Mouse (Mus musculus) MEL (cell line): ENCODE data around the gene Ctdspl. TPM values are rescaled to one million over a fixed set of nuclear protein-coding genes. Genes with fewer than 3 reads are reported as not detected.

ENCODE experiments used
- DNase-seq: peaks from one replicate; pipeline ENCODE4 v3.0.0; 2011; ENCODE audit warnings: low read depth, low spot score
- H3K27ac ChIP-seq: 2 replicates; pipeline ENCODE4 v1.5.1; 2012; ENCODE audit warnings: low read depth, mild to moderate bottlenecking, control low read depth, low read length, moderate library complexity; ENCODE audit not compliant: control insufficient read depth
- H3K27me3 ChIP-seq, 2 experiments: fragments of 150-350 bp in 1 of 2; sonication (generic) in 1 of 2; 2 replicates each; pipeline ENCODE4 v1.6.1; 2012; ENCODE audit warnings: low read length in 2 of 2, mild to moderate bottlenecking in 2 of 2, improper control_type of control experiment in 1 of 2, moderate library complexity in 1 of 2; ENCODE audit not compliant: insufficient read depth in 2 of 2, control insufficient read depth in 1 of 2
- H3K36me3 ChIP-seq, 2 experiments: 2 replicates each; pipeline ENCODE4 v1.6.1; 2012 to 2014; ENCODE audit warnings: low read length in 2 of 2, improper control_type of control experiment in 1 of 2, inconsistent platforms in 1 of 2, mild to moderate bottlenecking in 1 of 2; ENCODE audit not compliant: insufficient read depth in 2 of 2, control insufficient read depth in 1 of 2
- H3K4me1 ChIP-seq, 2 experiments: fragments of 150-350 bp in 1 of 2; sonication (generic) in 1 of 2; 2 replicates each; pipeline ENCODE4 v1.6.1; 2012; ENCODE audit warnings: low read length in 2 of 2, improper control_type of control experiment in 1 of 2, mild to moderate bottlenecking in 1 of 2; ENCODE audit not compliant: insufficient read depth in 2 of 2, control insufficient read depth in 1 of 2
- H3K4me3 ChIP-seq, 2 experiments: fragments of 150-350 bp in 1 of 2; sonication (generic) in 1 of 2; 2 replicates each; pipeline ENCODE4 v1.5.1; 2012; ENCODE audit warnings: low read depth in 2 of 2, low read length in 2 of 2, mild to moderate bottlenecking in 2 of 2, moderate library complexity in 2 of 2, control low read depth in 1 of 2, improper control_type of control experiment in 1 of 2; ENCODE audit not compliant: control insufficient read depth in 1 of 2, insufficient read depth in 1 of 2
- H3K79me2 ChIP-seq: 2 replicates; pipeline ENCODE4 v1.6.1; 2012; ENCODE audit warnings: mild to moderate bottlenecking, low read length, moderate library complexity; ENCODE audit not compliant: control insufficient read depth, poor library complexity, insufficient read depth
- H3K9ac ChIP-seq: 2 replicates; pipeline ENCODE4 v1.6.1; 2012; ENCODE audit warnings: low read depth, mild to moderate bottlenecking, control low read depth, low read length, moderate library complexity; ENCODE audit not compliant: control insufficient read depth, poor library complexity, severe bottlenecking
- H3K9me3 ChIP-seq: fragments of 150-350 bp; sonication (generic); replicated peaks from 2 replicates; pipeline ENCODE4 v1.6.1; 2012; ENCODE audit warnings: mild to moderate bottlenecking, low read length, improper control_type of control experiment, moderate library complexity; ENCODE audit not compliant: insufficient read depth
- BHLHE40 ChIP-seq: IDR thresholded peaks from 2 replicates; pipeline ENCODE4 v1.6.1; 2012; ENCODE audit warnings: low read depth, mild to moderate bottlenecking, inconsistent platforms, low read length, improper control_type of control experiment, borderline replicate concordance
- CHD1 ChIP-seq: IDR thresholded peaks from 2 replicates; pipeline ENCODE4 v1.6.1; 2012; ENCODE audit warnings: low read depth, mild to moderate bottlenecking, inconsistent platforms, low read length, improper control_type of control experiment
- CHD2 ChIP-seq: IDR thresholded peaks from 2 replicates; pipeline ENCODE4 v1.6.1; 2011; ENCODE audit warnings: low read length, improper control_type of control experiment
- CTCF ChIP-seq, 3 experiments: IDR thresholded peaks in 2 of 3; conservative IDR thresholded peaks in 1 of 3; 2 replicates each; pipeline ENCODE4 v1.5.1; 2011 to 2012; ENCODE audit warnings: low read length in 3 of 3, low read depth in 2 of 3, mild to moderate bottlenecking in 2 of 3, improper control_type of control experiment in 1 of 3, inconsistent platforms in 1 of 3, mixed read lengths in 1 of 3, moderate library complexity in 1 of 3; ENCODE audit not compliant: control insufficient read depth in 1 of 3, insufficient read depth in 1 of 3, poor library complexity in 1 of 3, severe bottlenecking in 1 of 3
- ELF1 ChIP-seq: IDR thresholded peaks from 2 replicates; pipeline ENCODE4 v1.6.1; 2014; ENCODE audit warnings: low read depth, mild to moderate bottlenecking, inconsistent platforms, low read length, improper control_type of control experiment, moderate library complexity
- EP300 ChIP-seq, 2 experiments: IDR thresholded peaks; 2 replicates each; pipeline ENCODE4 v1.6.1; 2011; ENCODE audit warnings: improper control_type of control experiment in 2 of 2, low read length in 2 of 2, low read depth in 1 of 2, mild to moderate bottlenecking in 1 of 2
- ETS1 ChIP-seq: IDR thresholded peaks from 2 replicates; pipeline ENCODE4 v1.6.1; 2012; ENCODE audit warnings: low read depth, mild to moderate bottlenecking, inconsistent platforms, low read length, improper control_type of control experiment, moderate library complexity
- GABPA ChIP-seq: IDR thresholded peaks from 2 replicates; pipeline ENCODE4 v1.6.1; 2012; ENCODE audit warnings: low read depth, mild to moderate bottlenecking, inconsistent platforms, low read length, improper control_type of control experiment, moderate library complexity
- GATA1 ChIP-seq: IDR thresholded peaks from 2 replicates; pipeline ENCODE4 v1.6.1; 2011; ENCODE audit warnings: low read depth, low read length, improper control_type of control experiment
- HCFC1 ChIP-seq: IDR thresholded peaks from 2 replicates; pipeline ENCODE4 v1.6.1; 2012; ENCODE audit warnings: low read depth, mild to moderate bottlenecking, inconsistent platforms, low read length, improper control_type of control experiment, moderate library complexity
- JUND ChIP-seq: IDR thresholded peaks from 2 replicates; pipeline ENCODE4 v1.6.1; 2011; ENCODE audit warnings: low read depth, mild to moderate bottlenecking, improper control_type of control experiment, low read length
- MAFK ChIP-seq: IDR thresholded peaks from 2 replicates; pipeline ENCODE4 v1.6.1; 2011; ENCODE audit warnings: low read depth, mild to moderate bottlenecking, low read length, improper control_type of control experiment, borderline replicate concordance
- MAX ChIP-seq: IDR thresholded peaks from 2 replicates; pipeline ENCODE4 v1.6.1; 2011; ENCODE audit warnings: low read length, improper control_type of control experiment
- MAZ ChIP-seq: IDR thresholded peaks from 2 replicates; pipeline ENCODE4 v1.6.1; 2012; ENCODE audit warnings: low read depth, mild to moderate bottlenecking, inconsistent platforms, low read length, improper control_type of control experiment
- MEF2A ChIP-seq: IDR thresholded peaks from 2 replicates; pipeline ENCODE4 v1.6.1; 2014; ENCODE audit warnings: low read depth, mild to moderate bottlenecking, inconsistent platforms, low read length, improper control_type of control experiment; ENCODE audit not compliant: poor library complexity, insufficient replicate concordance, severe bottlenecking; ENCODE audit errors: extremely low read depth
- MXI1 ChIP-seq: IDR thresholded peaks from 2 replicates; pipeline ENCODE4 v1.6.1; 2011; ENCODE audit warnings: mild to moderate bottlenecking, low read depth, low read length, improper control_type of control experiment
- MYB ChIP-seq: IDR thresholded peaks from 2 replicates; pipeline ENCODE4 v1.6.1; 2011; ENCODE audit warnings: mild to moderate bottlenecking, low read depth, low read length, improper control_type of control experiment
- MYC ChIP-seq: IDR thresholded peaks from 2 replicates; pipeline ENCODE4 v1.6.1; 2011; ENCODE audit warnings: low read depth, mild to moderate bottlenecking, low read length, improper control_type of control experiment, moderate library complexity
- NELFE ChIP-seq: IDR thresholded peaks from 2 replicates; pipeline ENCODE4 v1.6.1; 2011; ENCODE audit warnings: low read depth, low read length, improper control_type of control experiment
- NRF1 ChIP-seq: IDR thresholded peaks from 2 replicates; pipeline ENCODE4 v1.6.1; 2014; ENCODE audit warnings: low read depth, mild to moderate bottlenecking, inconsistent platforms, low read length, improper control_type of control experiment, moderate library complexity; ENCODE audit not compliant: poor library complexity, insufficient read depth, severe bottlenecking
- POLR2A ChIP-seq, 2 experiments: IDR thresholded peaks; 2 replicates each; pipeline ENCODE4 v1.6.1; 2011 to 2012; ENCODE audit warnings: low read length in 2 of 2, mild to moderate bottlenecking in 2 of 2, control low read depth in 1 of 2, improper control_type of control experiment in 1 of 2, low read depth in 1 of 2, moderate library complexity in 1 of 2; ENCODE audit not compliant: control insufficient read depth in 1 of 2, insufficient read depth in 1 of 2, poor library complexity in 1 of 2
- POLR2AphosphoS2 ChIP-seq: IDR thresholded peaks from 2 replicates; pipeline ENCODE4 v1.6.1; 2011; ENCODE audit warnings: low read length, improper control_type of control experiment
- POLR2AphosphoS5 ChIP-seq: IDR thresholded peaks from 2 replicates; pipeline ENCODE4 v1.6.1; 2012; ENCODE audit warnings: low read depth, borderline replicate concordance, mild to moderate bottlenecking, inconsistent platforms, low read length, moderate library complexity, mixed read lengths
- RAD21 ChIP-seq: IDR thresholded peaks from 2 replicates; pipeline ENCODE4 v1.6.1; 2011; ENCODE audit warnings: mild to moderate bottlenecking, low read depth, low read length, improper control_type of control experiment
- RCOR1 ChIP-seq: IDR thresholded peaks from 2 replicates; pipeline ENCODE4 v1.6.1; 2012; ENCODE audit warnings: low read depth, mild to moderate bottlenecking, inconsistent platforms, low read length, improper control_type of control experiment
- SIN3A ChIP-seq: IDR thresholded peaks from 2 replicates; pipeline ENCODE4 v1.6.1; 2012; ENCODE audit warnings: low read length, improper control_type of control experiment, inconsistent platforms
- SMC3 ChIP-seq: IDR thresholded peaks from 2 replicates; pipeline ENCODE4 v1.6.1; 2011; ENCODE audit warnings: low read depth, low read length, improper control_type of control experiment
- TAL1 ChIP-seq: IDR thresholded peaks from 2 replicates; pipeline ENCODE4 v1.6.1; 2012; ENCODE audit warnings: mild to moderate bottlenecking, inconsistent platforms, low read length, moderate library complexity, mixed read lengths
- TBP ChIP-seq: IDR thresholded peaks from 2 replicates; pipeline ENCODE4 v1.8.0; 2011; ENCODE audit warnings: low read depth, low read length, improper control_type of control experiment
- UBTF ChIP-seq: IDR thresholded peaks from 2 replicates; pipeline ENCODE4 v1.6.1; 2012; ENCODE audit warnings: low read depth, mild to moderate bottlenecking, inconsistent platforms, low read length, improper control_type of control experiment, moderate library complexity, borderline replicate concordance; ENCODE audit not compliant: insufficient read depth
- USF1 ChIP-seq: IDR thresholded peaks from 2 replicates; pipeline ENCODE4 v1.6.1; 2014; ENCODE audit warnings: low read depth, mild to moderate bottlenecking, inconsistent platforms, low read length, improper control_type of control experiment, moderate library complexity
- USF2 ChIP-seq, 2 experiments: IDR thresholded peaks; 2 replicates each; pipeline ENCODE4 v1.6.1; 2011 to 2012; ENCODE audit warnings: improper control_type of control experiment in 2 of 2, low read length in 2 of 2, borderline replicate concordance in 1 of 2, inconsistent platforms in 1 of 2, low read depth in 1 of 2, mild to moderate bottlenecking in 1 of 2; ENCODE audit not compliant: insufficient read depth in 1 of 2
- ZKSCAN1 ChIP-seq: IDR thresholded peaks from 2 replicates; pipeline ENCODE4 v1.6.1; 2012; ENCODE audit warnings: low read depth, mild to moderate bottlenecking, inconsistent platforms, low read length, improper control_type of control experiment, moderate library complexity
- ZMIZ1 ChIP-seq: IDR thresholded peaks from 2 replicates; pipeline ENCODE4 v1.6.1; 2012; ENCODE audit warnings: low read depth, mild to moderate bottlenecking, inconsistent platforms, low read length, improper control_type of control experiment, moderate library complexity
- ZNF384 ChIP-seq: IDR thresholded peaks from 2 replicates; pipeline ENCODE4 v1.6.1; 2012; ENCODE audit warnings: low read depth, mild to moderate bottlenecking, inconsistent platforms, low read length, improper control_type of control experiment
- polyA plus RNA-seq, 2 experiments: library from polyadenylated mRNA; stranded (reverse) in 1 of 2; unstranded in 1 of 2; fragments of >175 nt in 1 of 2; fragments of >200 nt in 1 of 2; gene quantifications; 2 replicates each; pipeline versions ENCODE4 v1.2.1 to v1.2.4; 2012; ENCODE audit warnings: low replicate concordance in 2 of 2, low read depth in 1 of 2; ENCODE audit not compliant: insufficient read length in 2 of 2, insufficient read depth in 1 of 2, missing spikeins in 1 of 2
- total RNA-seq: library from RNA; depleted of rRNA; stranded (reverse); fragments of 300-350 nt; gene quantifications from 2 replicates; pipeline ENCODE4 v1.2.3, GENCODE M21; 2012

Gene Ctdspl
- total and polyA plus RNA-seq, 3 experiments = 15.3 to 20.7 TPM; not detected in 1

GRCm38 (mm10) chr9:119064296-119064695 is 138.0 kb downstream of the Ctdspl start:
- Histone ChIP-seq H3K4me3 (peak overlapping the region; percentile 76 to 85), H3K79me2 (no peaks in the 10 kb centered on the region), H3K27ac (peak overlapping the region; percentile 60)
- peak; percentile 81 for DNase-seq
- TF ChIP-seq POLR2AphosphoS2 = no peak
- no peak for TF ChIP-seq POLR2AphosphoS5
- TF ChIP-seq ZKSCAN1 = no peak
- 0 out of 2 replicates have a peak, but pooled peaks have one; percentile 2 for TF ChIP-seq SMC3
- TF ChIP-seq EP300 (IDR thresholded peaks at IDR 0.05; ENCODE audit: low read depth in 1 of 2, low read length in 2 of 2) = no peak
- no peak for TF ChIP-seq MYB
- TF ChIP-seq ZNF384 = no peak
- no peak for TF ChIP-seq CHD1
- TF ChIP-seq MAX = no peak
- no peak for TF ChIP-seq JUND
- TF ChIP-seq CHD2 = no peak
- TF ChIP-seq ZMIZ1 = no peak
- no peak for TF ChIP-seq MAZ
- TF ChIP-seq ETS1 = no peak
- TF ChIP-seq RAD21 = no peak
- TF ChIP-seq MYC = no peak
- no peak for TF ChIP-seq RCOR1
- TF ChIP-seq GABPA = no peak
- TF ChIP-seq USF1 = no peak
- TF ChIP-seq NRF1 = no peak
- TF ChIP-seq CTCF (IDR thresholded peaks at IDR 0.05 in 2 of 3, conservative IDR thresholded peaks at IDR 0.05 in 1 of 3; ENCODE audit: control insufficient read depth in 1 of 3, insufficient read depth in 1 of 3, low read depth in 2 of 3, low read length in 3 of 3, poor library complexity in 1 of 3, severe bottlenecking in 1 of 3) = no peak
- TF ChIP-seq POLR2A (IDR thresholded peaks at IDR 0.05; ENCODE audit: control insufficient read depth in 1 of 2, insufficient read depth in 1 of 2, low read depth in 1 of 2, low read length in 2 of 2, poor library complexity in 1 of 2) = peak in 1 of 2 experiments; percentile 40; a peak in 2 of 4 replicates
- peak; percentile 64; the same call in 1 of the 2 replicates for TF ChIP-seq HCFC1
- no peak for TF ChIP-seq MXI1
- TF ChIP-seq MAFK = no peak
- TF ChIP-seq UBTF = no peak
- TF ChIP-seq NELFE = peak; percentile 49
- peak; percentile 42; the same call in 1 of the 2 replicates for TF ChIP-seq TBP
- no peak for TF ChIP-seq SIN3A
- no peak for TF ChIP-seq USF2 (IDR thresholded peaks at IDR 0.05; ENCODE audit: borderline replicate concordance in 1 of 2, insufficient read depth in 1 of 2, low read depth in 1 of 2, low read length in 2 of 2)
- no peak for TF ChIP-seq TAL1
- TF ChIP-seq ELF1 = peak; percentile 71
- no peak for TF ChIP-seq MEF2A
- TF ChIP-seq GATA1 = no peak
- TF ChIP-seq BHLHE40 = no peak
- TF ChIP-seq, all 39 proteins: peak for 6
- Histone ChIP-seq H3K36me3 (peaks cover 0 to 4% of the 10 kb centered on the region in 2 experiments; a peak in 2 of 4 replicates), H3K4me1 (peaks cover 0 to 20% of the 10 kb centered on the region in 2 experiments), H3K27me3 (no peaks in the 10 kb centered on the region), H3K9ac (peak overlapping the region; percentile 50), H3K9me3 (no peaks in the 10 kb centered on the region)
